Mouse (Mus musculus) small intestine, adult 2 months (tissue): Measurements from ENCODE around the gene Tti1.

Experiments
- CTCF ChIP-seq: fragments of 200-500 bp; IDR thresholded peaks from 2 replicates; pipeline ENCODE4 v1.5.1; 2012; ENCODE audit warnings: low read depth, mild to moderate bottlenecking, control low read depth, inconsistent platforms, low read length, moderate library complexity, mixed read lengths; ENCODE audit not compliant: insufficient replicate concordance, insufficient read length; ENCODE audit errors: extremely low read depth
- POLR2A ChIP-seq: fragments of 200-500 bp; IDR thresholded peaks from 2 replicates; pipeline ENCODE4 v1.6.1; 2012; ENCODE audit warnings: low read depth, mild to moderate bottlenecking, control low read depth, inconsistent platforms, low read length, moderate library complexity

DNA sequence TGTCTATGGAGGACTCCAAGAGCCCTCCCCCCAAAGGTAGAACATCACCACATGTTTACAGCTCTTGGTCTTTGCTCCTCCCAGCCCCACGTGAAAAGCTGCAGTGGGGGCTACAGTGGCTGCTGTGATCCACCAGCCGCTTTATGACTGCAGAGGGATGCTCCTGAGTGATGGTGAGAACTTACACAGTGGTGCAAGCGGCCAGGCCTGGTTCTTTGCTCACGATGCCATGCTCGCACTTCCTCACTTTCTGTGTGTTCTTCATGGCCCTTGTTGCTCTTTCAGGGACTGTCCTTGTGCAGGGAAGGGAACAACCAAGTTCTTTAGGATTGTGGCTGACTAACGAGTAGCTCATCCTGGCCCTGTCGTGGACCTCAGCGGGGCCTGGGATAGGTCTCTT lies 15.3 kb upstream of the Tti1 start:
- TF ChIP-seq POLR2A, result no peak
- TF ChIP-seq CTCF, result no peak
